Mouse (Mus musculus): Measurements from ENCODE around the gene Lcn11. TPM values are rescaled to one million over a fixed set of nuclear protein-coding genes. Genes with fewer than 3 reads are reported as not detected.

Lcn11 gene
- total and polyA plus RNA-seq, 2 experiments from 2014 or later, result not detected

DNA sequence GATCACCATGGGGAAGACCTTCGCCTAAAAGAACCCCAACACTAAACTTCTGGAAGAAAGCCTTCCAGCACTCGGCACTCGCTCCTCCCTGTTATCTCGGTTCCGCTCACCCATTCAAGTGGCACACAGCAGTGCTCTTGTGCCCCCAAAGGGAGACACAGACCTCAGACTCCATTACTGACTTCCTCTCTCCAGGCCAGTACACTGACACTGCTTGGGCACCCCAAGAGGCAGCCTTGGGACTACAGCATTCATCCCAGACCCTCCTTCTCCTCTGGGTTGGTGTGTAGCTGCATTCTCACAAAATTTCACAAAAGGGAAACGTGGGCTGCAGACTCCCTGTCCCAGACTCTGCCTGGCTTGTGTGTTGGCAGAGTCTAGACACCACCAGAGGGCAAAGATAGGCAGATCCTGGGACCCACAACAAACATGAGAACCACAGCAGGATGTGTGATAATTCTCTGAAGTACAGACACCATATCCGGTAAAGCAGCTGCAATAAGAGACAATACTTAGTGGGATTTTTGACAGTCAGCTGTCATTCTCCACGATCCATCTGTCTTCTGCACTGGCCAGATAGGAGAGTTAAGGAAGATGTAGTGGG lies 51.6 kb downstream of the Lcn11 start:
- Histone ChIP-seq H3K4me3 (ENCODE audit: low read depth, low read length) (no peak overlapping the region), H3K27ac (ENCODE audit: low read depth) (no peak overlapping the region), H3K9me3 (replicated peaks; ENCODE audit: control insufficient read depth, low read length) (no peaks in the 10 kb centered on the region), H3K27me3 (ENCODE audit: control insufficient read depth, insufficient read depth, low read length) (0 out of 2 replicates have a peak, but pooled peaks cover 6% of the 10 kb centered on the region), H3K4me1 (ENCODE audit: control insufficient read depth, insufficient read depth) (no peaks in the 10 kb centered on the region), H3K36me3 (replicated peaks; ENCODE audit: control insufficient read depth, insufficient read depth, low read length) (no peaks in the 10 kb centered on the region), H3K4me2 (ENCODE audit: low read depth, low read length) (no peak overlapping the region), H3K9ac (replicated peaks; ENCODE audit: low read depth, low read length) (no peak overlapping the region)
- no peak for TF ChIP-seq EP300 (IDR thresholded peaks at IDR 0.05; ENCODE audit: low read depth)
- TF ChIP-seq CTCF (IDR thresholded peaks at IDR 0.05; ENCODE audit: low read depth), result no peak
- 53% methylated on average over 8 of the region's 8 CpGs for WGBS
- no peak for ATAC-seq (ENCODE audit: insufficient read depth, low read depth)
- DNase-seq (ENCODE audit: low spot score), result no peak

Other genes starting within 250 kb of the Lcn11 start
- gene Traf2, start 230.1 kb upstream of the Lcn11 start, total RNA-seq (2014; rRNA removed; ENCODE audit: low replicate concordance), result 5.1 and 6.3 TPM in 2 replicates
- 14.2 and 15.8 TPM in 2 replicates for gene Traf2, start 230.1 kb upstream of the Lcn11 start, polyA plus RNA-seq (2015; fragmentation: Nextera tagmentation; extraction: Ambion mirVana)
- gene Edf1, start 219.2 kb upstream of the Lcn11 start, total RNA-seq (2014; rRNA removed; ENCODE audit: low replicate concordance), result 112 and 136 TPM in 2 replicates
- 314 and 343 TPM in 2 replicates for gene Edf1, start 219.2 kb upstream of the Lcn11 start, polyA plus RNA-seq (2015; fragmentation: Nextera tagmentation; extraction: Ambion mirVana)
- gene Mamdc4, start 202.2 kb upstream of the Lcn11 start, total RNA-seq (2014; rRNA removed; ENCODE audit: low replicate concordance), result 1.7 and 2.0 TPM in 2 replicates
- gene Mamdc4, start 202.2 kb upstream of the Lcn11 start, polyA plus RNA-seq (2015; fragmentation: Nextera tagmentation; extraction: Ambion mirVana), result 0.14 and 1.6 TPM in 2 replicates
- gene Phpt1, start 201.8 kb upstream of the Lcn11 start, total RNA-seq (2014; rRNA removed; ENCODE audit: low replicate concordance), result 37.9 and 43.3 TPM in 2 replicates
- gene Phpt1, start 201.8 kb upstream of the Lcn11 start, polyA plus RNA-seq (2015; fragmentation: Nextera tagmentation; extraction: Ambion mirVana), result 248 and 255 TPM in 2 replicates
- not detected in 2 replicates for gene Ajm1, start 195.3 kb upstream of the Lcn11 start, total RNA-seq (2014; rRNA removed; ENCODE audit: low replicate concordance)
- gene Ajm1, start 195.3 kb upstream of the Lcn11 start, polyA plus RNA-seq (2015; fragmentation: Nextera tagmentation; extraction: Ambion mirVana), result not detected in 2 replicates
- gene Rabl6, start 168.5 kb upstream of the Lcn11 start, total RNA-seq (2014; rRNA removed; ENCODE audit: low replicate concordance), result 52.1 and 89.9 TPM in 2 replicates
- gene Rabl6, start 168.5 kb upstream of the Lcn11 start, polyA plus RNA-seq (2015; fragmentation: Nextera tagmentation; extraction: Ambion mirVana), result 28.7 and 30.7 TPM in 2 replicates
- not detected in 2 replicates for gene Ccdc183, start 159.3 kb upstream of the Lcn11 start, total RNA-seq (2014; rRNA removed; ENCODE audit: low replicate concordance)
- gene Ccdc183, start 159.3 kb upstream of the Lcn11 start, polyA plus RNA-seq (2015; fragmentation: Nextera tagmentation; extraction: Ambion mirVana), result 0.22 and 0.23 TPM in 2 replicates
- 36.6 and 42.3 TPM in 2 replicates for gene Tmem141, start 155.0 kb upstream of the Lcn11 start, total RNA-seq (2014; rRNA removed; ENCODE audit: low replicate concordance)
- 36.8 and 38.4 TPM in 2 replicates for gene Tmem141, start 155.0 kb upstream of the Lcn11 start, polyA plus RNA-seq (2015; fragmentation: Nextera tagmentation; extraction: Ambion mirVana)
- gene Fcna, start 149.0 kb upstream of the Lcn11 start, total RNA-seq (2014; rRNA removed; ENCODE audit: low replicate concordance), result 1.4 and 4.8 TPM in 2 replicates
- gene Fcna, start 149.0 kb upstream of the Lcn11 start, polyA plus RNA-seq (2015; fragmentation: Nextera tagmentation; extraction: Ambion mirVana), result 1.9 and 3.4 TPM in 2 replicates
- not detected in 2 replicates for gene Lcn8, start 123.9 kb upstream of the Lcn11 start, total RNA-seq (2014; rRNA removed; ENCODE audit: low replicate concordance)
- gene Lcn8, start 123.9 kb upstream of the Lcn11 start, polyA plus RNA-seq (2015; fragmentation: Nextera tagmentation; extraction: Ambion mirVana), result not detected in 2 replicates
- not detected in 2 replicates for gene Lcn5, start 119.1 kb upstream of the Lcn11 start, total RNA-seq (2014; rRNA removed; ENCODE audit: low replicate concordance)
- not detected in 2 replicates for gene Lcn5, start 119.1 kb upstream of the Lcn11 start, polyA plus RNA-seq (2015; fragmentation: Nextera tagmentation; extraction: Ambion mirVana)
- gene Lcn6, start 100.2 kb upstream of the Lcn11 start, total RNA-seq (2014; rRNA removed; ENCODE audit: low replicate concordance), result not detected in 2 replicates
- gene Lcn6, start 100.2 kb upstream of the Lcn11 start, polyA plus RNA-seq (2015; fragmentation: Nextera tagmentation; extraction: Ambion mirVana), result not detected in 2 replicates
- not detected in 2 replicates for gene Lcn10, start 94.3 kb upstream of the Lcn11 start, total RNA-seq (2014; rRNA removed; ENCODE audit: low replicate concordance)
- gene Lcn10, start 94.3 kb upstream of the Lcn11 start, polyA plus RNA-seq (2015; fragmentation: Nextera tagmentation; extraction: Ambion mirVana), result not detected in 2 replicates
- not detected in 2 replicates for gene Obp2a, start 77.0 kb upstream of the Lcn11 start, total RNA-seq (2014; rRNA removed; ENCODE audit: low replicate concordance)
- not detected in 2 replicates for gene Obp2a, start 77.0 kb upstream of the Lcn11 start, polyA plus RNA-seq (2015; fragmentation: Nextera tagmentation; extraction: Ambion mirVana)
- gene Bmyc, start 70.3 kb upstream of the Lcn11 start, total RNA-seq (2014; rRNA removed; ENCODE audit: low replicate concordance), result 6.3 and 15.9 TPM in 2 replicates
- gene Bmyc, start 70.3 kb upstream of the Lcn11 start, polyA plus RNA-seq (2015; fragmentation: Nextera tagmentation; extraction: Ambion mirVana), result 35.3 and 38.7 TPM in 2 replicates
- not detected in 2 replicates for gene Obp2b, start 40.0 kb upstream of the Lcn11 start, total RNA-seq (2014; rRNA removed; ENCODE audit: low replicate concordance)
- not detected in 2 replicates for gene Obp2b, start 40.0 kb upstream of the Lcn11 start, polyA plus RNA-seq (2015; fragmentation: Nextera tagmentation; extraction: Ambion mirVana)
- not detected in 2 replicates for gene Lcn3, start 11.4 kb upstream of the Lcn11 start, total RNA-seq (2014; rRNA removed; ENCODE audit: low replicate concordance)
- not detected in 2 replicates for gene Lcn3, start 11.4 kb upstream of the Lcn11 start, polyA plus RNA-seq (2015; fragmentation: Nextera tagmentation; extraction: Ambion mirVana)
- gene Gm13539, start 5.2 kb downstream of the Lcn11 start, total RNA-seq (2014; rRNA removed; ENCODE audit: low replicate concordance), result not detected in 2 replicates
- not detected in 2 replicates for gene Gm13539, start 5.2 kb downstream of the Lcn11 start, polyA plus RNA-seq (2015; fragmentation: Nextera tagmentation; extraction: Ambion mirVana)
- gene Glt6d1, start 38.8 kb downstream of the Lcn11 start, total RNA-seq (2014; rRNA removed; ENCODE audit: low replicate concordance), result not detected in 2 replicates
- gene Glt6d1, start 38.8 kb downstream of the Lcn11 start, polyA plus RNA-seq (2015; fragmentation: Nextera tagmentation; extraction: Ambion mirVana), result not detected in 2 replicates
- not detected in 2 replicates for gene Lcn9, start 46.1 kb downstream of the Lcn11 start, total RNA-seq (2014; rRNA removed; ENCODE audit: low replicate concordance)
- gene Lcn9, start 46.1 kb downstream of the Lcn11 start, polyA plus RNA-seq (2015; fragmentation: Nextera tagmentation; extraction: Ambion mirVana), result not detected in 2 replicates
- gene Sohlh1, start 70.2 kb downstream of the Lcn11 start, total RNA-seq (2014; rRNA removed; ENCODE audit: low replicate concordance), result not detected in 2 replicates
- not detected in 2 replicates for gene Sohlh1, start 70.2 kb downstream of the Lcn11 start, polyA plus RNA-seq (2015; fragmentation: Nextera tagmentation; extraction: Ambion mirVana)
- 1.0 TPM in 1 of 2 replicates, not detected in the other for gene Kcnt1, start 86.7 kb downstream of the Lcn11 start, total RNA-seq (2014; rRNA removed; ENCODE audit: low replicate concordance)
- gene Kcnt1, start 86.7 kb downstream of the Lcn11 start, polyA plus RNA-seq (2015; fragmentation: Nextera tagmentation; extraction: Ambion mirVana), result 0.10 and 0.27 TPM in 2 replicates
- 8.9 and 12.7 TPM in 2 replicates for gene Camsap1, start 206.3 kb downstream of the Lcn11 start, total RNA-seq (2014; rRNA removed; ENCODE audit: low replicate concordance)
- 5.7 TPM in 2 replicates for gene Camsap1, start 206.3 kb downstream of the Lcn11 start, polyA plus RNA-seq (2015; fragmentation: Nextera tagmentation; extraction: Ambion mirVana)
- gene Ubac1, start 244.7 kb downstream of the Lcn11 start, total RNA-seq (2014; rRNA removed; ENCODE audit: low replicate concordance), result 99.4 and 120 TPM in 2 replicates
- 119 and 120 TPM in 2 replicates for gene Ubac1, start 244.7 kb downstream of the Lcn11 start, polyA plus RNA-seq (2015; fragmentation: Nextera tagmentation; extraction: Ambion mirVana)

Data from heart, postnatal 0 days (tissue).